Mouse (Mus musculus): ENCODE measurements around the gene Ascc2. TPM values are rescaled to one million over a fixed set of nuclear protein-coding genes. Genes with fewer than 3 reads are reported as not detected.

Gene Ascc2
- polyA plus RNA-seq, 1 experiment: 57.6 TPM

DNA sequence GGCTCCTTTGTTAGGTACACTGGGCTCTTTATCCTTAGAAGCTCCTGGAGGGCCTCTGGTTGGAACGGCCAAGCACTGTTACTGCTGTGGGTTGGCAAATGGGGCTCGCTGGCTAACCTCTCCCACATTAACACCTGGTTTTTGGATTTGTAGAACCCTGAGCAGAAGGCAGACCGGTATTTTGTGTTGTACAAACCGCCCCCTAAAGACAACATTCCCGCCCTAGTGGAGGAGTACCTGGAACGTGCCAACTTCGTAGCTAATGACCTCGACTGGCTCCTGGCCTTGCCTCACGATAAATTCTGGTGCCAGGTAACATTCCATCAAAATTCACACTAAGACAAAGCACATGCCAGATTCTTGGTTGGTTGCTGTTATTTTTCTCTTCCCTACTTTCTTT, 8.9 kb downstream of the Ascc2 start:
- H3K79me2 ChIP-seq (ENCODE audit: control insufficient read depth, insufficient read depth): peaks cover 35% of the 10 kb centered on the region
- no peaks in the 10 kb centered on the region for H3K27me3 ChIP-seq (ENCODE audit: control insufficient read depth, insufficient read depth, insufficient read length)
- no peak for TF ChIP-seq TCF3 (IDR thresholded peaks at IDR 0.05; ENCODE audit: insufficient read length, low read depth)
- no peak for TF ChIP-seq CEBPB (IDR thresholded peaks at IDR 0.05; ENCODE audit: insufficient read depth, poor library complexity, severe bottlenecking)
- TF ChIP-seq E2F4 (IDR thresholded peaks at IDR 0.05; ENCODE audit: insufficient read depth): no peak
- TF ChIP-seq POLR2A (IDR thresholded peaks at IDR 0.05; ENCODE audit: insufficient read length, low read depth): no peak
- no peak for TF ChIP-seq MAX (IDR thresholded peaks at IDR 0.05; ENCODE audit: low read depth)
- TF ChIP-seq USF1 (IDR thresholded peaks at IDR 0.05; ENCODE audit: low read depth): no peak
- no peak for TF ChIP-seq MYOG (IDR thresholded peaks at IDR 0.05; ENCODE audit: control insufficient read depth in 1 of 3, insufficient read depth in 1 of 3, insufficient read length in 2 of 3, low read depth in 2 of 3)
- no peak for TF ChIP-seq REST (IDR thresholded peaks at IDR 0.05; ENCODE audit: insufficient read depth, insufficient read length)
- no peak for TF ChIP-seq TCF12 (IDR thresholded peaks at IDR 0.05; ENCODE audit: insufficient read depth, poor library complexity, severe bottlenecking)
- no peak for TF ChIP-seq POLR2AphosphoS2 (IDR thresholded peaks at IDR 0.05; ENCODE audit: insufficient read length, low read depth)
- TF ChIP-seq SRF (IDR thresholded peaks at IDR 0.05; ENCODE audit: control insufficient read depth, insufficient read length, low read depth): no peak
- TF ChIP-seq MYOD1 (IDR thresholded peaks at IDR 0.05; ENCODE audit: control insufficient read depth in 1 of 3, insufficient read length in 2 of 3, low read depth in 2 of 3): no peak
- H3K36me3 ChIP-seq (ENCODE audit: control insufficient read depth, insufficient read depth): peaks cover 71% of the 10 kb centered on the region
- H3ac ChIP-seq (ENCODE audit: control insufficient read depth, insufficient read length): no peak overlapping the region
- H3K4me2 ChIP-seq (ENCODE audit: low read depth): no peak overlapping the region
- no peak overlapping the region for H3K4me3 ChIP-seq

DNA sequence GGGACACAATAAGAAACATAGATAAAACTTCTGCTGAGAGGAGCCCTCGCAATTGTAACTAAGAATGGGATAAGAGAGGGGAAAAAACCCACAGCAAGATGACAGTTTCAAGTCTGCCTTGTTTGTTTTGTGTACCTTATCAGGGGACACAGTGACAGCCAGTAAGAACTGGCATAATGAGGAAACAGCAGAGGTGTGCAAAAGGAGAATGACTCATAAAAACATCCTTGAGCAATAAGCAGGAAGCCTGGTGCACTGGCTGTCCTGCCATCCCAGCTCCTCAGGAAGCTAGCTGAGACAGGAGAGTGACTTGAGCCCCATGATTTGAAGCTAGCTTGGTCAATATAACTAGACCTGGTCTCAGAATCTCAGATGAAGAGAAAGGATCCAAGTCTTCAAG, 22.3 kb downstream of the Ascc2 start:
- H3K27me3 ChIP-seq (ENCODE audit: control insufficient read depth, insufficient read depth, insufficient read length): no peaks in the 10 kb centered on the region
- H3ac ChIP-seq (ENCODE audit: control insufficient read depth, insufficient read length): no peak overlapping the region
- TF ChIP-seq MYOG (IDR thresholded peaks at IDR 0.05; ENCODE audit: control insufficient read depth in 1 of 3, insufficient read depth in 1 of 3, insufficient read length in 2 of 3, low read depth in 2 of 3): no peak
- TF ChIP-seq TCF3 (IDR thresholded peaks at IDR 0.05; ENCODE audit: insufficient read length, low read depth): no peak
- TF ChIP-seq MAX (IDR thresholded peaks at IDR 0.05; ENCODE audit: low read depth): no peak
- no peak for TF ChIP-seq TCF12 (IDR thresholded peaks at IDR 0.05; ENCODE audit: insufficient read depth, poor library complexity, severe bottlenecking)
- no peak for TF ChIP-seq POLR2A (IDR thresholded peaks at IDR 0.05; ENCODE audit: insufficient read length, low read depth)
- no peak for TF ChIP-seq MYOD1 (IDR thresholded peaks at IDR 0.05; ENCODE audit: control insufficient read depth in 1 of 3, insufficient read length in 2 of 3, low read depth in 2 of 3)
- TF ChIP-seq E2F4 (IDR thresholded peaks at IDR 0.05; ENCODE audit: insufficient read depth): no peak
- no peak overlapping the region for H3K4me3 ChIP-seq
- no peak overlapping the region for H3K4me2 ChIP-seq (ENCODE audit: low read depth)
- H3K36me3 ChIP-seq (ENCODE audit: control insufficient read depth, insufficient read depth): peaks cover 60% of the 10 kb centered on the region
- no peaks in the 10 kb centered on the region for H3K79me2 ChIP-seq (ENCODE audit: control insufficient read depth, insufficient read depth)

DNA sequence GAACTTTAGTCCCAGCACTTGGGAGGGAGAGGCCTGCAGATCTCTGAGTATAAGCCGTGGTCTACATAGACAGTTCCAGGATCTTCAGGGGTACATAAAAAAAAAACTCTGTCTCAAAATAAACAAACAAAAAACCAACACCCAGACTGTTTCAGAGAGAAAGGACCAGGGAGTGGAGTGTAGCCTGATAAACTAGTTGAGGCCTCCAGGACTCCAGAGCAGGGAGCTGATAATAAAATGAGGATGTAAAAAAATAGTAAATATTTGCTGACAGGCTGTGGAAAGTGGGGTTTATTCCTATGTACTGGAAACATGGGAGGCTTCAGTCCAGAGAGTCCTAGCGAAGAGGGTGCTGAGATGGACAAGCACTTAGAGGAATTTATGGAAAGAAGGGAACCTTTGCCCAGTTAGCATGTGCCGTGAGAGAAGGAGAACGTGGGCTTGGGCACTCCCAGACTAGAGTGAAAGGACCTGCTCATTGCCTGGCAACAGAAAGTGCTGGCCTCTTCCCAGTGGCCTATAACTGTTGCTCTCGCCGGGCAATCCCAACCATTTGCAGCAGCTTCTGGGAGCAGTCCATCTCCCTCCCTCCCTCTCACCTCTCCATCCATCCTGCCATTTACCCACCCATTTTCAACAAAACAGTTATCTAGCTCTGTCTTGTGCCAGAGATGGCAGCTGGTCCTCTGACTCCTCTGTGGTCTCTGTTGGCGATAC, 22.9 kb downstream of the Ascc2 start:
- no peak for TF ChIP-seq MYOD1 (IDR thresholded peaks at IDR 0.05; ENCODE audit: control insufficient read depth in 1 of 3, insufficient read length in 2 of 3, low read depth in 2 of 3)
- no peak for TF ChIP-seq SRF (IDR thresholded peaks at IDR 0.05; ENCODE audit: control insufficient read depth, insufficient read length, low read depth)
- no peak for TF ChIP-seq POLR2A (IDR thresholded peaks at IDR 0.05; ENCODE audit: insufficient read length, low read depth)
- no peak for TF ChIP-seq MYOG (IDR thresholded peaks at IDR 0.05; ENCODE audit: control insufficient read depth in 1 of 3, insufficient read depth in 1 of 3, insufficient read length in 2 of 3, low read depth in 2 of 3)
- TF ChIP-seq POLR2AphosphoS2 (IDR thresholded peaks at IDR 0.05; ENCODE audit: insufficient read length, low read depth): no peak
- Histone ChIP-seq H3K4me2 (ENCODE audit: low read depth) (peak overlapping the region; percentile 56), H3K4me3 (no peak overlapping the region), H3K79me2 (ENCODE audit: control insufficient read depth, insufficient read depth) (no peaks in the 10 kb centered on the region), H3K27me3 (ENCODE audit: control insufficient read depth, insufficient read depth, insufficient read length) (no peaks in the 10 kb centered on the region), H3K36me3 (ENCODE audit: control insufficient read depth, insufficient read depth) (peaks cover 54% of the 10 kb centered on the region), H3ac (ENCODE audit: control insufficient read depth, insufficient read length) (no peak overlapping the region)

DNA sequence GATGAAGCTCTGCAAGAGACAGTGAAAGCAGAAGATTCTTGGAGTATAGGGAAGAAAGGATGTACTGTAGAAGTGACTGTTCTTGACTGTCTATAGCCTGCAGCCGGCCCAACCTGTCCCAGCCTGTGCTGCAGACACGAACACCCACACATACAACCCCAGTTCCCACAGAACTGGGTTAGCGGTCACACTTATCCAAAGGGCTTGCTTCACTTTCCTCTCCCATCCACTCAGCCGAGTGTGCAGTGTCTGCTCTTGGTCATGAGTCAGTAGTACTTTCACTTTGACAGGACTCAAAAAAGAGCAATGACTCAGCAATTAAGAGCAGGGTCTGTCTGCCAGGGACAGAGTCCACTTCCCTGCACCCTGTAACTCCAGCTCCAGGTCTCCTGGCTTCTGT, 23.8 kb downstream of the Ascc2 start:
- Histone ChIP-seq H3K79me2 (ENCODE audit: control insufficient read depth, insufficient read depth) (no peaks in the 10 kb centered on the region), H3K4me2 (ENCODE audit: low read depth) (peak overlapping the region; percentile 56), H3K36me3 (ENCODE audit: control insufficient read depth, insufficient read depth) (peaks cover 47% of the 10 kb centered on the region), H3K27me3 (ENCODE audit: control insufficient read depth, insufficient read depth, insufficient read length) (no peaks in the 10 kb centered on the region), H3ac (ENCODE audit: control insufficient read depth, insufficient read length) (no peak overlapping the region), H3K4me3 (no peak overlapping the region)
- TF ChIP-seq SRF (IDR thresholded peaks at IDR 0.05; ENCODE audit: control insufficient read depth, insufficient read length, low read depth): no peak
- no peak for TF ChIP-seq MYOD1 (IDR thresholded peaks at IDR 0.05; ENCODE audit: control insufficient read depth in 1 of 3, insufficient read length in 2 of 3, low read depth in 2 of 3)
- TF ChIP-seq REST (IDR thresholded peaks at IDR 0.05; ENCODE audit: insufficient read depth, insufficient read length): no peak
- no peak for TF ChIP-seq POLR2AphosphoS2 (IDR thresholded peaks at IDR 0.05; ENCODE audit: insufficient read length, low read depth)
- TF ChIP-seq USF1 (IDR thresholded peaks at IDR 0.05; ENCODE audit: low read depth): no peak
- no peak for TF ChIP-seq POLR2A (IDR thresholded peaks at IDR 0.05; ENCODE audit: insufficient read length, low read depth)
- no peak for TF ChIP-seq MYOG (IDR thresholded peaks at IDR 0.05; ENCODE audit: control insufficient read depth in 1 of 3, insufficient read depth in 1 of 3, insufficient read length in 2 of 3, low read depth in 2 of 3)
- TF ChIP-seq MAX (IDR thresholded peaks at IDR 0.05; ENCODE audit: low read depth): no peak

DNA sequence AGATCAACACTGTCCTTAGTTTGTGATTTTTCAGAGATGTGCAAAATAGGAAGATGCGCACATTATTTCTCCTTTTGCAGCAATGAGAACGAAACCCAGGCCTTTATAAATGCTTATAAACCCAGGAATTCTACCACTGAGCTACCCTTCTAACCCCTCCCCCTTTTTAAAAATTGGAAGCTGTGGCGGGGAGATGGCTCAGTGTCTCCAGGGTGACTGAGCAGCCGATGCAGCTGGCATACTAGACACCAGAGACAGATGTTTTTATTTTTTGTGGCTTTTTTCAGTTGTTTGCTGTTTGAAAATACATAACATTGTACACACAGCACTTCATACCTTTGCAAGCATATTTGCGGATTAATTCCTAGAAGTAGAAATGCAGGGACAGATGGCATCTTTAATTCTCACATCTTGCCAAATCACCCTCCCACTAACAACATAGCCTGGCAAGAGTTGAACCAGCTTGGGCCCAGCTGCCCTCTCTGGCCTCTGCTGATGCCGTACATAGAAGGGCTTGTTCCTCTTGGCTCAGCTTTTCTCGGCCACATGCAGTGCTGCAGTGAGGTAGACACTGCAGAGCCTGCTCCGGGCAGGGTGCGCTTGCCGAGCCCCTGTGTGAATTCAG, 24.4 kb downstream of the Ascc2 start:
- TF ChIP-seq POLR2A (IDR thresholded peaks at IDR 0.05; ENCODE audit: insufficient read length, low read depth) (no peak), TCF12 (IDR thresholded peaks at IDR 0.05; ENCODE audit: insufficient read depth, poor library complexity, severe bottlenecking) (no peak), MAX (IDR thresholded peaks at IDR 0.05; ENCODE audit: low read depth) (no peak), MYOG (IDR thresholded peaks at IDR 0.05; ENCODE audit: control insufficient read depth in 1 of 3, insufficient read depth in 1 of 3, insufficient read length in 2 of 3, low read depth in 2 of 3) (no peak), USF1 (IDR thresholded peaks at IDR 0.05; ENCODE audit: low read depth) (no peak), SRF (IDR thresholded peaks at IDR 0.05; ENCODE audit: control insufficient read depth, insufficient read length, low read depth) (no peak), MYOD1 (IDR thresholded peaks at IDR 0.05; ENCODE audit: control insufficient read depth in 1 of 3, insufficient read length in 2 of 3, low read depth in 2 of 3) (no peak), CEBPB (IDR thresholded peaks at IDR 0.05; ENCODE audit: insufficient read depth, poor library complexity, severe bottlenecking) (no peak), E2F4 (IDR thresholded peaks at IDR 0.05; ENCODE audit: insufficient read depth) (no peak), REST (IDR thresholded peaks at IDR 0.05; ENCODE audit: insufficient read depth, insufficient read length) (no peak), TCF3 (IDR thresholded peaks at IDR 0.05; ENCODE audit: insufficient read length, low read depth) (no peak), POLR2AphosphoS2 (IDR thresholded peaks at IDR 0.05; ENCODE audit: insufficient read length, low read depth) (no peak)
- Histone ChIP-seq H3K4me3 (no peak overlapping the region), H3K36me3 (ENCODE audit: control insufficient read depth, insufficient read depth) (peaks cover 40% of the 10 kb centered on the region)

More for the DNA sequence above, 24.4 kb downstream of the Ascc2 start:
- Histone ChIP-seq H3K4me2 (ENCODE audit: low read depth) (peak overlapping the region; percentile 56), H3K79me2 (ENCODE audit: control insufficient read depth, insufficient read depth) (no peaks in the 10 kb centered on the region), H3K27me3 (ENCODE audit: control insufficient read depth, insufficient read depth, insufficient read length) (no peaks in the 10 kb centered on the region), H3ac (ENCODE audit: control insufficient read depth, insufficient read length) (no peak overlapping the region)
